Mouse (Mus musculus) megakaryocyte, embryonic 14.5 days (primary cell): ENCODE data around the gene Klhdc7b. TPM values are rescaled to one million over a fixed set of nuclear protein-coding genes. Genes with fewer than 3 reads are reported as not detected.

Experiments used
- H3K27me3 ChIP-seq: replicated peaks from 2 replicates; pipeline ENCODE3; 2012; ENCODE audit warnings: inconsistent platforms
- H3K36me3 ChIP-seq: replicated peaks from 2 replicates; pipeline ENCODE3; 2012; ENCODE audit warnings: low read length, inconsistent platforms, mixed read lengths
- H3K4me1 ChIP-seq: 2 replicates; pipeline ENCODE4 v1.6.1; 2012; ENCODE audit warnings: inconsistent platforms
- H3K4me3 ChIP-seq: replicated peaks from 2 replicates; pipeline ENCODE3; 2012; ENCODE audit warnings: moderate library complexity, mild to moderate bottlenecking, inconsistent platforms
- H3K9me3 ChIP-seq: 2 replicates; pipeline ENCODE4 v1.6.1; 2012; ENCODE audit warnings: inconsistent platforms
- FLI1 ChIP-seq: IDR thresholded peaks from 2 replicates; pipeline ENCODE4 v1.6.1; 2012; ENCODE audit warnings: low read length, inconsistent platforms, mixed read lengths
- GATA1 ChIP-seq: IDR thresholded peaks from 3 replicates; pipeline ENCODE4 v1.6.1; 2012; ENCODE audit warnings: mixed read lengths, low read length, inconsistent platforms, borderline replicate concordance
- polyA plus RNA-seq: library from polyadenylated mRNA; stranded (reverse); fragments of >175 nt; gene quantifications from 2 replicates; pipeline ENCODE4 v1.2.3, GENCODE M21; 2012; ENCODE audit warnings: low replicate concordance; ENCODE audit not compliant: insufficient read depth

The Klhdc7b gene
- polyA plus RNA-seq, 1 experiment: 0.07 TPM

- no peak for TF ChIP-seq GATA1
- TF ChIP-seq FLI1: no peak
- Histone ChIP-seq H3K9me3 (no peaks in the 10 kb centered on the region), H3K27me3 (no peaks in the 10 kb centered on the region), H3K36me3 (peaks cover 65% of the 10 kb centered on the region), H3K4me1 (peaks cover 45% of the 10 kb centered on the region), H3K4me3 (peak overlapping the region; percentile 96)
Measured at GRCm38 (mm10) chr15:89354455-89354854, 30.3 kb upstream of the Klhdc7b start.

DNA sequence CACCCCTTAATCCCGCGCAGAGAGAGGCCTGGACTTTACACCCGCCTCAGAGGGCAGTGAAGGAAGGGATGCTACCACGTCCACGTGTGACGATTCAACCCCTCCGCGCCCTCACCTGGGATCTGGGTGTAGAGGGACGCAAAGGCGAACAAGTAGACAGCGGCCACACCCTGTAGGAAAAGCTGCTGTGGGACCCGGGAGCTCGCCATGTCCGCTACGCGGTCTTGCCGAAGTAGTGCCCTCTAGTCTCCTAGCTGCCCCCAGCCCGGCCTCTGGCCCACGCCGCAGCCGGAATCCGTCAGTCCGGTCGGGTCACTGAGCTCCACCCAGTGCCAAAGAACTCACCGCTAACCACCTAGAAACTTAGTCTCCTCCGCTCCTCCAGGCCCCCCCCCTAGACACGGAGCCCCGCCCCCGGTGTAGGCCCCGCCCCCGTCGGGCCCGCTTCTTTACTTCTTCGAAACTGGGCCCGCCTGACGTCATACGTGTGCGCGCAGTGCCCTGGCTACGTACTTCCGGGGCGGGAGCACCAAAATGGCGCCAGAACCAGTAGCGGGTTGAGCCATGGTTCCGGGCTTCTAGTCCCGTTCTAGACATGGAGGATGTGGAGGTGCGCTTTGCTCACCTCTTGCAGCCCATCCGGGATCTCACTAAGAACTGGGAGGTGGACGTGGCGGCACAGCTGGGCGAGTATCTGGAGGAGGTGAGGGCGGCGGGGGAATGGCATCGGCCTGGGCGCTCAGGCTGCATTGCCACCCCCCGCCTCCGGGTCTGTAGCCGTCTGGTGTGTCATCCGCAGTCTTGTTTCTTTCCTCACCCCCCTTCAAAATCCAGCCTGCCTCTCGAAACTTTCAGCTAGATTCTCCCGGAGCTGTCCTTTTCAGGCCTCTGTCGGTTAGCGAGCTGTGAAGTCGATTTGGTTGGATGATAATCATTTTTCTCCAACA, 29.2 kb upstream of the Klhdc7b start, which contains the start of the genes Lmf2 and Ncaph2:
Gene Lmf2 (minus strand): TSS at position 419 of the 947 bp plus-strand sequence.
Gene Ncaph2 (plus strand): TSS at position 479 of the 947 bp plus-strand sequence.
- Histone ChIP-seq H3K27me3 (no peaks in the 10 kb centered on the region), H3K4me1 (peaks cover 45% of the 10 kb centered on the region), H3K36me3 (peaks cover 67% of the 10 kb centered on the region), H3K4me3 (peak within 1 kb of the TSS; percentile 96), H3K9me3 (no peaks in the 10 kb centered on the region)
- TF ChIP-seq FLI1 (peak; percentile 54; the same call in 1 of the 2 replicates), GATA1 (no peak)

GRCm38 (mm10) chr15:89356372-89356771, 28.3 kb upstream of the Klhdc7b start:
- H3K36me3 ChIP-seq: peaks cover 67% of the 10 kb centered on the region
- TF ChIP-seq GATA1 (no peak), FLI1 (no peak)

GRCm38 (mm10) chr15:89358784-89359183, 25.9 kb upstream of the Klhdc7b start:
- Histone ChIP-seq H3K27me3 (no peaks in the 10 kb centered on the region), H3K4me1 (peaks cover 38% of the 10 kb centered on the region), H3K36me3 (peaks cover 67% of the 10 kb centered on the region), H3K4me3 (no peak overlapping the region), H3K9me3 (no peaks in the 10 kb centered on the region)
- no peak for TF ChIP-seq FLI1
- no peak for TF ChIP-seq GATA1

More at GRCm38 (mm10) chr15:89356372-89356771, 28.3 kb upstream of the Klhdc7b start:
- Histone ChIP-seq H3K27me3 (no peaks in the 10 kb centered on the region), H3K4me3 (peak overlapping the region; percentile 96), H3K9me3 (no peaks in the 10 kb centered on the region), H3K4me1 (peaks cover 45% of the 10 kb centered on the region)

- no peaks in the 10 kb centered on the region for H3K27me3 ChIP-seq
- H3K4me3 ChIP-seq: no peak overlapping the region
- H3K9me3 ChIP-seq: no peaks in the 10 kb centered on the region
- peaks cover 98% of the 10 kb centered on the region for H3K36me3 ChIP-seq
- TF ChIP-seq GATA1 (no peak), FLI1 (no peak)
- peaks cover 12% of the 10 kb centered on the region for H3K4me1 ChIP-seq
Measured at GRCm38 (mm10) chr15:89363051-89363450, 21.7 kb upstream of the Klhdc7b start.

GRCm38 (mm10) chr15:89365141-89365551, 19.6 kb upstream of the Klhdc7b start:
- H3K36me3 ChIP-seq: peaks cover 100% of the 10 kb centered on the region
- no peak overlapping the region for H3K4me3 ChIP-seq
- H3K27me3 ChIP-seq: no peaks in the 10 kb centered on the region
- no peaks in the 10 kb centered on the region for H3K9me3 ChIP-seq
- H3K4me1 ChIP-seq: no peaks in the 10 kb centered on the region; the same call in 1 of the 2 replicates
- no peak for TF ChIP-seq FLI1
- no peak for TF ChIP-seq GATA1

DNA sequence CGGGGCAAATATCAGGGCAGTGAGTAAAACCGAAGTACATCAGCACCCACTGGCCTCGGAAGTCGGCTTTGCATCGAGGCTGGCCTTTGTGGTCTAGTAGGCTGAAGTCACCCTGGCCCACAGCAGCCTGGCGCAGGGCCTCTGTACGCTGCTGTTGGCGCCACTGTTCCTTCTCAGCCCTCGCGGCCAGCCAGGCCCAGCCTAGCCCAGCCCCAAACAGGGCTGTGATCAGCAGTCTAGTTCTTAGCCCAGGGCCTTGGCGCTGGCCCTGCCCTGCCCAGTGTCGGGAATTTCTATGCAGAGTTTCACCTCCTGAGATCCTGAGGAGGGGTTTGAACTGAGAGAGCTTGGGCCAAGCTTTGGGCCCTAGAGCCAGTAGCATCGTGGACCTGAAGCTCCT, 12.6 kb upstream of the Klhdc7b start:
- Histone ChIP-seq H3K9me3 (no peaks in the 10 kb centered on the region), H3K4me3 (peak overlapping the region; percentile 14), H3K4me1 (peaks cover 55% of the 10 kb centered on the region), H3K27me3 (peaks cover 2% of the 10 kb centered on the region), H3K36me3 (peaks cover 58% of the 10 kb centered on the region)
- TF ChIP-seq GATA1 (no peak), FLI1 (no peak)

GRCm38 (mm10) chr15:89372536-89372935, 12.2 kb upstream of the Klhdc7b start:
- Histone ChIP-seq H3K4me1 (peaks cover 55% of the 10 kb centered on the region), H3K36me3 (peaks cover 53% of the 10 kb centered on the region), H3K4me3 (peak overlapping the region; percentile 99), H3K9me3 (no peaks in the 10 kb centered on the region), H3K27me3 (peaks cover 7% of the 10 kb centered on the region)
- TF ChIP-seq GATA1: no peak
- TF ChIP-seq FLI1: no peak

- Histone ChIP-seq H3K36me3 (peaks cover 47% of the 10 kb centered on the region), H3K27me3 (peaks cover 13% of the 10 kb centered on the region), H3K4me1 (peaks cover 60% of the 10 kb centered on the region), H3K4me3 (peak overlapping the region; percentile 99), H3K9me3 (no peaks in the 10 kb centered on the region)
- TF ChIP-seq FLI1 (no peak), GATA1 (0 out of 3 replicates have a peak, but pooled peaks have one; percentile 12)
Measured at GRCm38 (mm10) chr15:89373027-89373761, 11.5 kb upstream of the Klhdc7b start.
